Mouse (Mus musculus) naive thymus-derived CD4-positive, alpha-beta T cell, adult 5 months (primary cell): ENCODE data around the gene Prkd2. TPM values are rescaled to one million over a fixed set of nuclear protein-coding genes. Genes with fewer than 3 reads are reported as not detected.

Experiments used
- polyA plus RNA-seq: library from polyadenylated mRNA; unstranded; fragments of 100-300 nt; shearing (Covaris generic); gene quantifications from one replicate; pipeline ENCODE4 v1.2.1, GENCODE M21; 2017

The Prkd2 gene
- 220 TPM for polyA plus RNA-seq

GRCm38 (mm10) chr7:16842645-16843063 lies at the start of gene Prkd2:
Gene Prkd2, plus strand, starts transcription at chr7:16842902.

DNA sequence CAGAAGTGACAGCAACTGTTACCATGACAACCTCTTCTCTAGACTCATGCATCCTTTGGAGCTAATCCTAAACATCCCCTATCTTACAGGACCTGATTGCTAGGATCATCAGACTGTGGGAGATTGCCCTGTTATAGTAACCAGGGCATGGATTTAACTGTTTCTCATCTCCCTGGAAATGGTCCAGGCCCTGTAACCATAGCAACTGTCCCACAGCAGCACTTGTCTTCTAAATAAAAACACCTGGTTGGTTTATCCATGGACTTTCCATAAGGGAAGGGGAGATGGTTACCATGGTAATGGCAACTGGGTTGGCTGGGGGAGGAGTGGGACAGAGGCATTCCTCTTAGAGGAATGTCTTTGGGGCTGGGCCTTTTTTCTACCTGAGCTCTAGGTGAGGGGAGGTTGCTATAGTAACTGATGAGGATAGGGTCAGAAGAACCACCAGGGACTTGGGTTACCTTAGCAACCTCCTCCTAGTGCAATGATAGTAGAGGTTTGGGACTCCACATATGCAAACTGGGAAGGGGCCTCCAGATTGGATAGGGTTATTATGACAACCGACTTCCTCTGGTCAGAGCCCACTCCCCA lies 27.3 kb upstream of the Prkd2 start, which contains the start of gene Strn4:
Gene Strn4 (plus strand): TSS at position 539 of the 591 bp plus-strand sequence.

DNA sequence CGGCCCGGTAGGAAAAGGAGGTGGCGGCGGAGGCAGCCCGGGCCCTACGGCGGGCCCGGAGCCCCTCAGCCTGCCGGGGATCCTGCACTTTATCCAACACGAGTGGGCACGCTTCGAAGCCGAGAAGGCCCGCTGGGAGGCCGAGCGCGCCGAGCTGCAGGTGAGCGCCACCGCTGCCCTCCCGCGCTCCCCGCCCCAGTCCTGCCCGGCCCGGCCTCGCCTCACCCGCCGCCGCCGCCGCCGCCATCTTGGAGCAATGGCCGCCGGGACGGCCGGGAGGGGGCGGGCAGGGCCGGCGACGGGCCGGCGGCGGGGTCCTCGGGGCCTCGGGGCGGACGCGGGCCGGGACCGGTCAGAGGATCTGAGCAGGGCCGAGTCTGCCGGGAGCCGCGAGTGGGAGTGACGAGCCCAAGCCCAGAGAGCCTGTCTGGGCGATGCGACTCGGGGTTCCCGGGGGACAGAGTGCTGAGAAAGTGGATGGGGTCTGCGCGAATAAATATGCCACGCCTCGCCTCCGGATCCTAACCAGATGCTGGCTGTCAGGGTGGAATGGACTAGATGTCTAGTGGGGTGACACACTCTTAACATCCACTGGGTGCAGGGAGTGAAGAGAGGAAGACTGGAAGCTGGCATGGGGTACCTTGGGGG lies 26.1 kb upstream of the Prkd2 start, which contains the start of gene Fkrp:
Gene Fkrp (minus strand): TSS at position 258 of the 648 bp plus-strand sequence.

DNA sequence AGATGAGACGGTGACA lies 32.4 kb downstream of the Prkd2 start, which contains the start of gene Dact3:
Gene Dact3 (plus strand): TSS at position 8 of the 16 bp plus-strand sequence.

DNA sequence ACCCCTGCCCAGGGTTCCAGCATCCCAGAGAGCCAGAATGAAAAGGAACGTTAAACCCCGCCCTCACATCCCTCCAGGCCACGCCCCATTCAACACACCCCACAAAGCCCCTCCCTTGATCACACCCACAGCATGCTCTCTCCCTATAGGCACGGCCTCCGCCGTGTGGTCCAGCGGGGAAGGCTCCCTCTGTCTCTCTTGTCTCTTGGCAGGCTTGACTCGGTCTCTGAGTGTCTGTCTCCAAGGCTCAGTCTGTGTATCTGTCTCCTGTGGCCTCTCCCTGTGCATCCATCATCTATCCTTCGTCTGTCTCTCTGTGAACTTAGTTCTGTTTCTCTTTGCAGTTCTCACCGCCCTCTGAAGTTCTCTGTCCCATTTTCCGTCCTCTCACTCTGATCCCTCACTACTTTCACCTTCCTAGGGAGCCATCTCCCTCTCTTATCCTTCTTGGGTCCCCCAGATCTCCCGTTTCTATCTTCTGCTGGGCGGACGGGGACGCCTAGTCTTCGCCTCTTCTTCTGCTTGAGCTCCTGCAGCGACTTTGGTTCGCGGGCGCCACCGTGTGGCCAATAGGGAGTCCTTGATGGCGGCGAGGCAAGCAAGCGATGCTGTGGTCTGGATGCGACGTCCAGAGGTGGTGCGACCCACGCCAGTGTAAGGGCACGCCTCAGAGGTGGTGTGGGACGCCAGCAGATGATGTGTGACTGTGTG lies 49.1 kb downstream of the Prkd2 start, which contains the start of gene Gng8:
Gene Gng8 (plus strand): TSS at position 146 of the 711 bp plus-strand sequence.

GRCm38 (mm10) chr7:16906281-16906680 lies 63.6 kb downstream of the Prkd2 start, which contains the start of gene Ptgir:
Gene Ptgir, plus strand, starts transcription at chr7:16906490.

Other genes starting within 250 kb of the Prkd2 start
- 8.7 TPM for gene Arhgap35, start 227.9 kb upstream of the Prkd2 start, polyA plus RNA-seq
- not detected for gene Ceacam15, start 167.2 kb upstream of the Prkd2 start, polyA plus RNA-seq
- gene Ceacam9, start 121.0 kb upstream of the Prkd2 start, polyA plus RNA-seq: not detected
- 85.8 TPM for gene Ap2s1, start 104.5 kb upstream of the Prkd2 start, polyA plus RNA-seq
- gene Slc1a5, start 61.6 kb upstream of the Prkd2 start, polyA plus RNA-seq: 258 TPM
- gene Strn4, start 27.0 kb upstream of the Prkd2 start, polyA plus RNA-seq: 79.3 TPM
- 22.8 TPM for gene Fkrp, start 26.2 kb upstream of the Prkd2 start, polyA plus RNA-seq
- gene Dact3, start 32.4 kb downstream of the Prkd2 start, polyA plus RNA-seq: 0.15 TPM
- gene Gng8, start 48.9 kb downstream of the Prkd2 start, polyA plus RNA-seq: not detected
- gene Ptgir, start 63.6 kb downstream of the Prkd2 start, polyA plus RNA-seq: 4.1 TPM
- gene Calm3, start 81.2 kb downstream of the Prkd2 start, polyA plus RNA-seq: 59.6 TPM
- not detected for gene Pnmal2, start 101.8 kb downstream of the Prkd2 start, polyA plus RNA-seq
- not detected for gene Pnmal1, start 116.8 kb downstream of the Prkd2 start, polyA plus RNA-seq
- 1.2 TPM for gene Gm42372, start 140.2 kb downstream of the Prkd2 start, polyA plus RNA-seq
- 0.07 TPM for gene Ccdc8, start 149.8 kb downstream of the Prkd2 start, polyA plus RNA-seq
- gene Ppp5c, start 185.0 kb downstream of the Prkd2 start, polyA plus RNA-seq: 92.2 TPM
- 0.27 TPM for gene Hif3a, start 219.5 kb downstream of the Prkd2 start, polyA plus RNA-seq
- 0.39 TPM for gene Psg16, start 231.1 kb downstream of the Prkd2 start, polyA plus RNA-seq